Comparison of ENCODE assay signal across 8 mouse cellular contexts in genomic region chr6:7732754-7733708, GRCm38 (mm10). TPM values are rescaled to one million over a fixed set of nuclear protein-coding genes. Genes with fewer than 3 reads are reported as not detected.
DNase-seq lines count a peak whose midpoint lies in the region; ATAC-seq and TF ChIP-seq lines count a peak whose summit lies in the region.

No protein-coding gene starts in this region.

- no peaks in the 10 kb centered on the region for H3K9me3 ChIP-seq in hindbrain, postnatal 0 days (ENCODE audit: low read length)
- peaks cover 12% of the 10 kb centered on the region; the same call in 1 of the 2 replicates for H3K9me3 ChIP-seq in midbrain, embryonic 10.5 days (replicated peaks)

- no peak overlapping the region for H3K4me2 ChIP-seq in hindbrain, postnatal 0 days (ENCODE audit: low read depth, low read length)

- H3K36me3 ChIP-seq in hindbrain, postnatal 0 days (ENCODE audit: insufficient read depth, low read length): no peaks in the 10 kb centered on the region
- no peaks in the 10 kb centered on the region for H3K36me3 ChIP-seq in midbrain, embryonic 10.5 days

- DNase-seq in WW6 (ENCODE audit: low read depth, low spot score): peak; percentile 57
- peak; percentile 73 for DNase-seq in cerebellum, adult 8-10 months
- peak; percentile 93 for DNase-seq in hindbrain, postnatal 0 days (ENCODE audit: low spot score)
- DNase-seq in left cerebral cortex, postnatal 10 days (ENCODE audit: extremely low spot score in 1 of 2, low spot score in 2 of 2): peak; percentile 79 to 86
- DNase-seq in midbrain, embryonic 10.5 days (ENCODE audit: low spot score): peak; percentile 73
- DNase-seq in right cerebral cortex, postnatal 25 days: peak; percentile 76
- peak; percentile 71 to 89 for DNase-seq in urinary bladder, postnatal 4 days (ENCODE audit: low spot score in 2 of 2)

- peak; percentile 96 for ATAC-seq in frontal cortex, adult (ENCODE audit: low TSS enrichment)
- peak; percentile 82 for ATAC-seq in hindbrain, postnatal 0 days

- no peaks in the 10 kb centered on the region for H3K4me1 ChIP-seq in hindbrain, postnatal 0 days (ENCODE audit: insufficient read depth, low read length)
- H3K4me1 ChIP-seq in midbrain, embryonic 10.5 days: no peaks in the 10 kb centered on the region

- peak; percentile 95 for TF ChIP-seq CTCF in hindbrain, postnatal 0 days (IDR thresholded peaks at IDR 0.05; ENCODE audit: low read depth)

- H3K9ac ChIP-seq in hindbrain, postnatal 0 days (replicated peaks; ENCODE audit: low read length): no peak overlapping the region

- no peak overlapping the region for H3K4me3 ChIP-seq in hindbrain, postnatal 0 days (ENCODE audit: low read length)
- H3K4me3 ChIP-seq in midbrain, embryonic 10.5 days: no peak overlapping the region

- H3K27me3 ChIP-seq in hindbrain, postnatal 0 days (ENCODE audit: insufficient read depth, low read length): no peaks in the 10 kb centered on the region
- no peaks in the 10 kb centered on the region for H3K27me3 ChIP-seq in midbrain, embryonic 10.5 days (ENCODE audit: low read depth, poor library complexity, severe bottlenecking)

- whole genome bisulfite sequencing in hindbrain, postnatal 0 days: 35% methylated on average over 12 of the region's 12 CpGs
- 53% methylated on average over 12 of the region's 12 CpGs for WGBS in midbrain, embryonic 10.5 days

- H3K27ac ChIP-seq in hindbrain, postnatal 0 days: no peak overlapping the region
- no peak overlapping the region for H3K27ac ChIP-seq in midbrain, embryonic 10.5 days (replicated peaks)

- intact Hi-C loops in left cerebral cortex, postnatal 10 days (cut with DNase I): loop anchor here (2.0 to 10.0 kb wide), 4 partner anchors 112 to 1002 kb away; partner anchors contain the start of gene C1galt1

RNA-seq across cellular contexts. Expression of gene Asns, which starts 40.0 kb away (rescaled TPM):
- total RNA-seq in hindbrain, postnatal 0 days (2014; rRNA removed): 81.9 and 82.1 TPM in 2 replicates
- polyA plus RNA-seq in hindbrain, postnatal 0 days (2015; fragmentation: Nextera tagmentation; extraction: Ambion mirVana): 122 and 124 TPM in 2 replicates
- total RNA-seq in left cerebral cortex, postnatal 10 days (2021): 100 to 1,000 TPM; 114 to 125 TPM
- polyA plus RNA-seq in midbrain, embryonic 10.5 days (2016; fragmentation: Nextera tagmentation; extraction: Ambion mirVana): 43.5 and 57.9 TPM in 2 replicates
